Mouse (Mus musculus): ENCODE data around the gene Nsd2. TPM values are rescaled to one million over a fixed set of nuclear protein-coding genes. Genes with fewer than 3 reads are reported as not detected.

The Nsd2 gene
- polyA plus RNA-seq (2016; fragmentation: Nextera tagmentation; extraction: Ambion mirVana) = 69.6 and 70.5 TPM in 2 replicates

DNA sequence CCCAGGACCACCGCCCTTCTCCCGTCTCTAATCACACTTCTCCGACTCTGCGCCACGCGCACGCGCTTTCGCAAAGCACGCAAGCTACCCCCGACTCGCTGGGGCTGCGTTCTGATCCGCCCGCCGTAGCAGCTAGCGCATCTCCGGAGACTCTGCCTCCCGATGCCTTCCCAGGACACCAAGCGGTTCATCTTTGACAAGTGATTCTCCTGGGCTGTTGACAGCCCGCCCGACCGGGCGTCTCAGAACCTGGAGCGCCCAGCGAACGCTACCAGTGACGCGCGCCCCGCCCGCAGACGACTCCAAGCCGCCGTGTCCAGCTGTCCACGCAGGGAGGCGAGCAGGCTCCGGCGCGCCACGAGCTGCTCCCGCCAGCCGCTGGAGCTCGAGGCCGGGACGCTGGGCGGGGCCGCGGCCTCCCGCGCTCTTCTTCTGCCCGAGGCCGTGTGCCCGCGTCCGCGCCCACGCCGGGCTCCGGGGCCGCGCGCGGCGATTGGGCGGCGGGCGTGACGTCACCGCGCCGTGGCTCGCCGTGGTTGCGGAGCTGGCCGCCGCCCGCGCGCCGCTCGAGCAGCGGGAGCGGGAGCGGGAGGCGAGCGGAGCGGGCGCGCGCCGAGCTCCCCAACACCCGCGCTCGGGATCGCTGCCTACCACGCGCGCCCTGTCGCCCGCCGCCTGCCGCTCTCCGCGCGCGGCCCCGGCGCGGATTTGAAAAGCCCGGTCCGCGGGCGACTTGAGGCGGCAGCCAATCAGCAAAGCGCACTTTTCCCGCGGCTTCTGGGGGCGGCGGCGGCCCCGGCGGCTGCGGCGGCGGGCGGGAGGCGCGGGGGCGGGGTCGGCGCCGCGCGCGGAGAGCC, at the start of gene Nsd2:
Gene Nsd2 (plus strand): TSS at position 850 of the 857 bp plus-strand sequence.
- Histone ChIP-seq H3K36me3 (no peaks in the 10 kb centered on the region), H3K4me3 (replicated peaks) (peak within 1 kb of the TSS; percentile 100), H3K4me1 (replicated peaks) (peaks cover 31% of the 10 kb centered on the region), H3K4me2 (peak within 1 kb of the TSS; percentile 83), H3K9ac (replicated peaks) (peak within 1 kb of the TSS; percentile 97), H3K27me3 (no peaks in the 10 kb centered on the region), H3K9me3 (no peaks in the 10 kb centered on the region), H3K27ac (peak within 1 kb of the TSS; percentile 96)
- ATAC-seq (ENCODE audit: insufficient number of reproducible peaks, insufficient read depth, low FRiP score, low TSS enrichment, low read depth) = peak; percentile 76
- WGBS = under 1% methylated on average over 123 of the region's 136 CpGs

DNA sequence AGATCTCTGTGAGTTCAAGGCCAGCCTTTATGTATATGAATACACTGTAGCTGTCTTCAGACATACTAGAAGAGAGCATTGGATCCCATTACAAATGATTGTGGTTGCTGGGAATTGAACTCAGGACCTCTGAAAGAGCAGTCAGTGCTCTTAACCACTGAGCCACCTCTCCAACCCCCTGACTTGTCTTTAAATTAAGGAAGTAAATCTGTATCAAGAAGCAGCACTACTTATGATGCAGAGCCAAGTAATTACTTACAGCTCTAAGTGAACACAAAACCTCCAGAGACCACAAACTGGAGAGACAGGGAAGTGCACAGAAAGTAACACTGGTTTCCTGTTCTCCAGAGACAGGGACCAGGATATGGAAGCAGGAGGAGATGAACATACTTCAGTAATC, 43.3 kb upstream of the Nsd2 start:
- Histone ChIP-seq H3K36me3 (peaks cover 51% of the 10 kb centered on the region), H3K9ac (replicated peaks) (no peak overlapping the region), H3K4me2 (no peak overlapping the region), H3K4me1 (replicated peaks) (peaks cover 16% of the 10 kb centered on the region), H3K27ac (no peak overlapping the region), H3K27me3 (no peaks in the 10 kb centered on the region), H3K9me3 (no peaks in the 10 kb centered on the region), H3K4me3 (replicated peaks) (no peak overlapping the region)
- ATAC-seq (ENCODE audit: insufficient number of reproducible peaks, insufficient read depth, low FRiP score, low TSS enrichment, low read depth) = no peak

DNA sequence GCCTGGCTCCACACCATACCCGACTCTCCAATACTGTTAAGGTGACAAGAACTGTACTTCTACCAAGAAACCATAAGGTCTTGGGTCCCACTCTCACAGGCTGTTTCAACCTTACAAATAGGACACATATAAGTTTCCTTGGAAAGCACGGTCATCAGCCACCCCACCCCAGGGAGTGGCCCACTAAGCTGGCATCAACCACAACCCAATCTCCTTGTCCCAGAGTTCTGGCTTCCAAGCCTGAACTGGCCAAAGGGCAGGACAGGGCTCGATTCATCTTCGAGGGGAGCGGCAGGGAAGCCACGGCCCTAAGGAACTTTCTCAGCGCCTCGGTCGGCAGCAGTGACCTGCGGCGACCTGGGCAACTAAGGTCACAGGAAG, 38.6 kb upstream of the Nsd2 start:
- Histone ChIP-seq H3K9ac (replicated peaks) (peak overlapping the region; percentile 81), H3K4me3 (replicated peaks) (peak overlapping the region; percentile 80), H3K27me3 (no peaks in the 10 kb centered on the region), H3K36me3 (peaks cover 18% of the 10 kb centered on the region), H3K4me2 (peak overlapping the region; percentile 93), H3K9me3 (no peaks in the 10 kb centered on the region), H3K27ac (peak overlapping the region; percentile 85), H3K4me1 (replicated peaks) (peaks cover 20% of the 10 kb centered on the region)
- no peak for ATAC-seq (ENCODE audit: insufficient number of reproducible peaks, insufficient read depth, low FRiP score, low TSS enrichment, low read depth)
- 6% methylated on average over 11 of the region's 11 CpGs for WGBS

DNA sequence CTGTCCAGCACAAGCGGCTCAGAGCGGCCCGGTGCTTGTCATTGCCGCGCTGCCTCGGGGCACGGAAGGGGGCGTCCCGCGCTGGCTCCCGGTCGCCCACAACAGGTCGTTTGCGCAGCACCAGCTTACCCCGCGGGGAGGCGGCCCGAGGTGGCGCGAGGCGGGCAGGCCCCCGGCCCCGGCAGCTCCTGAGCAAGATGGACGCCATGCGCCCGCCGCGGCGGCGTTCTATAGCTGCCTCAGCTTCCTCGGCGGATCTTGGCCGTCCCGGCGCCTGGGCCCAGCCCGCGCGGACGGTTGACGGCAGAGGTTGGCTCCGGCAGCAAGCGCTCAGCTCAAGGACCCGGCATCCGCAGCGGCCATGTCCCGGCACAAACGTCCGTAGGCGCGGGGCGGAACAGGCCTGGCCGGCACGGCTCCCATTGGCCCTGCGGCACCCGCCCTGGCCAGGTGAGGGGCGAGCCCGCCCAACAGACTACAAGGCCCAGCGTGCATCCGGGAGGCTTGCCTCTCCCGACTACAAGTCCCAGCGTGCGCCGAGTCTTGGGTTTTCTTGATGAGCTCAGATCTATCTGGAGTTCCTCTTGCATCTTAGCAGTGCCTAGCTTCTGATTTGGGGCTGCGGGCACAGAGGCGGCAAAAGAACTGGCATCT, 38.1 kb upstream of the Nsd2 start, which contains the start of gene Letm1:
Gene Letm1 (minus strand): TSS at position 473 of the 654 bp plus-strand sequence.
- ATAC-seq (ENCODE audit: insufficient number of reproducible peaks, insufficient read depth, low FRiP score, low TSS enrichment, low read depth) = peak; percentile 99
- Histone ChIP-seq H3K36me3 (peaks cover 13% of the 10 kb centered on the region), H3K4me3 (replicated peaks) (peak within 1 kb of the TSS; percentile 80), H3K4me1 (replicated peaks) (peaks cover 20% of the 10 kb centered on the region), H3K9ac (replicated peaks) (peak within 1 kb of the TSS; percentile 81), H3K27me3 (no peaks in the 10 kb centered on the region), H3K4me2 (peak within 1 kb of the TSS; percentile 93), H3K27ac (peak within 1 kb of the TSS; percentile 85), H3K9me3 (no peaks in the 10 kb centered on the region)
- WGBS = under 1% methylated on average over 65 of the region's 65 CpGs

DNA sequence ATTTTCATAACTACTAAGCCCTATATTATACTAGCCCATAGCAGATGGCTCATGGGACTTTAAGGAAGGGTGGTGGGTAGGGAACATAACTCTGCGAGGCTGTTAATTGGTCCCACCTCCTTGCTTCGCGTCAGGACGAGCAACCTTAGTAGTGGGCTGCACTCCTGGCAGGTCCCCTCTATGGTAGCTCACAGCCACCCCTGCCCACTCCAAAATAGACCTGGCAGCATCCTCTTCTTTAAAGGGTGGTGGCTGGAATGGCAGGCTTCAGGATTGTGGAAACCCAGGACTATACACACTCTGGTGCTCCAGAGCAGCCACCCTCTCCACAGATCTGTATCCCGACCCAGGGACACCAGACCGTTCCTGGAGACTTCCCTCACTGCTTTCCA, 37.5 kb upstream of the Nsd2 start:
- Histone ChIP-seq H3K4me1 (replicated peaks) (peaks cover 20% of the 10 kb centered on the region), H3K4me2 (peak overlapping the region; percentile 93), H3K27ac (peak overlapping the region; percentile 85; the same call in 1 of the 2 replicates), H3K36me3 (peaks cover 8% of the 10 kb centered on the region), H3K27me3 (no peaks in the 10 kb centered on the region), H3K4me3 (replicated peaks) (peak overlapping the region; percentile 80), H3K9ac (replicated peaks) (peak overlapping the region; percentile 54), H3K9me3 (no peaks in the 10 kb centered on the region)
- peak; percentile 79 for ATAC-seq (ENCODE audit: insufficient number of reproducible peaks, insufficient read depth, low FRiP score, low TSS enrichment, low read depth)
- 11% methylated on average over 6 of the region's 6 CpGs for WGBS

DNA sequence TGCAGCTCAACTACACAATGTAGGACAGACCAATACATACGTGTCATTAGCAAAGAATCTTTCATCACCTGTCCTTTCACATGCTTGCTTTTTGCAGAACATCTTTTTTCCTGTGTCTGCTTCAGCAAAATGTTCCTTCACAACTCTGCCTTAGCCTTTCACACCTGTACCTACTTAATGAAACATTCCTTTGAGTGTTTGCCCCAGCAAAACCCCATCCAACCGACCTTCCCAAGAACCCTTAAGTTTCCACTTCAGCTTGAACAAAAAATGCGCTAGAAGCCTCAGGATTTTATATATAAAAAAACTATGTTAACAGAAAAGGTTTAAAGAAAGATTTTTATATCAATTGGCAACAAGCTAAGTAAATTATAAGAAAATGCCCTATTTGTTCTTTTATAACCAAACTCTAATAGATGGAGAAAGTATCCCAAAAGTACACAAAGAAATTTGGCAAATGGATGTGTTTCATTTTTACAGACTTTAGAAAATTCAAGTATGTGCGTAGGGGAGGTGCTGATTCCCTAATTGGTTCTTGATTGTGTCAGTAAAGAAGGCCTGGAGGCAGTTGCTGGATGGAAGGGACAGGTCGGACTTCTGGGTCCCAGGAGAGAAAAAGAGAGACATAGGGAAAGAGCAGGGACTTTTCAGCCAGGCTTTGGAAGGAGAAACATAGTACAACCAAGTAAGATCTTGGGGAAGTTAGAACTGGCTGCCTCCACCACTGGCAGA, 28.4 kb upstream of the Nsd2 start:
- H3K4me1 ChIP-seq (replicated peaks) = no peaks in the 10 kb centered on the region
- 77% methylated on average over 5 of the region's 5 CpGs for WGBS
- no peak overlapping the region for H3K4me3 ChIP-seq (replicated peaks)
- ATAC-seq (ENCODE audit: insufficient number of reproducible peaks, insufficient read depth, low FRiP score, low TSS enrichment, low read depth) = no peak
- no peak overlapping the region for H3K27ac ChIP-seq
- no peaks in the 10 kb centered on the region for H3K36me3 ChIP-seq
- no peak overlapping the region for H3K9ac ChIP-seq (replicated peaks)
- no peaks in the 10 kb centered on the region for H3K27me3 ChIP-seq
- H3K4me2 ChIP-seq = no peak overlapping the region
- no peaks in the 10 kb centered on the region for H3K9me3 ChIP-seq

DNA sequence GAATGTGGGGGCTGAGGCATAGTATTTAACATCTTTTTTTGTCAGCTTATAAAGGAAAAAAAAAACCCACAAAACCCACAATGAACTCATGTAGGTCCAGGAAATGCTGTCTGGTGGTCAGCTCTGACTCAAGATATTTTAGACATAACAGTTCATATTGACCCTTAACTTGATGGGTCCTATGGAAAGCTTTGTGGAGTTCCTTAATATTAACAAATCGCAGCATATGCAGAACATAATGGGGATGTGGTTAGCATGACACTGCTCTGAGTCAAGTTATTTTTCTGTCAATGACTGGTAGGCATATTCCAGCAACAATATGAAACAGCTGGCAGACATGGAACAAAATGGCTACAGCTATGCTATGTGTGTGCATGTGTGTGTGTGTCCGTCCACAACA, 17.2 kb upstream of the Nsd2 start:
- H3K9ac ChIP-seq (replicated peaks) = no peak overlapping the region
- no peak overlapping the region for H3K4me2 ChIP-seq
- H3K36me3 ChIP-seq = no peaks in the 10 kb centered on the region
- no peak overlapping the region for H3K4me3 ChIP-seq (replicated peaks)
- no peaks in the 10 kb centered on the region for H3K27me3 ChIP-seq
- ATAC-seq (ENCODE audit: insufficient number of reproducible peaks, insufficient read depth, low FRiP score, low TSS enrichment, low read depth) = no peak
- no peaks in the 10 kb centered on the region for H3K4me1 ChIP-seq (replicated peaks)
- 86% methylated on average over 2 of the region's 2 CpGs for WGBS
- peaks cover 9% of the 10 kb centered on the region; the same call in 1 of the 2 replicates for H3K9me3 ChIP-seq
- H3K27ac ChIP-seq = no peak overlapping the region

DNA sequence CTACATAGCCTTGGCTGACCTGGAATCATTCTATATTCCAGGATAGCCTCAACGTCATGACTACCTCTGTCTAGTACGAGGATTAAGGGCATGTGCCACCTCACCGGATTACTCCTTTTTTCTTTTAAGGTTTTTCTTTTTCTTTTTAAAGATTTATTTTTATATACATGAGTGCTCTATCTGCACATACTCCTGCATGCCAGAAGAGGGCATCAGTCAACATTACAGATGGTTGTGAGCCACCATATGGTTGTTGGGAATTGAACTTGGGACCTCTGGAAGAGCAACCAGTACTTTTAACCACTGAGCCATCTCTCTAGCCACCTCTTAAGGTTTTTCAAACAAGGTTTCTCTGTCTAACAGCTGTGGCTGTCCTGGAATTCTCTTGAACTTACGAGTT, 9.0 kb upstream of the Nsd2 start:
- H3K4me3 ChIP-seq (replicated peaks) = no peak overlapping the region
- peaks cover 4% of the 10 kb centered on the region; the same call in 1 of the 2 replicates for H3K9me3 ChIP-seq
- no peaks in the 10 kb centered on the region for H3K27me3 ChIP-seq
- 84% methylated on average over 4 of the region's 4 CpGs for WGBS
- no peak overlapping the region for H3K9ac ChIP-seq (replicated peaks)
- no peak overlapping the region for H3K27ac ChIP-seq
- no peak for ATAC-seq (ENCODE audit: insufficient number of reproducible peaks, insufficient read depth, low FRiP score, low TSS enrichment, low read depth)
- no peaks in the 10 kb centered on the region for H3K36me3 ChIP-seq
- H3K4me1 ChIP-seq (replicated peaks) = no peaks in the 10 kb centered on the region
- no peak overlapping the region for H3K4me2 ChIP-seq

DNA sequence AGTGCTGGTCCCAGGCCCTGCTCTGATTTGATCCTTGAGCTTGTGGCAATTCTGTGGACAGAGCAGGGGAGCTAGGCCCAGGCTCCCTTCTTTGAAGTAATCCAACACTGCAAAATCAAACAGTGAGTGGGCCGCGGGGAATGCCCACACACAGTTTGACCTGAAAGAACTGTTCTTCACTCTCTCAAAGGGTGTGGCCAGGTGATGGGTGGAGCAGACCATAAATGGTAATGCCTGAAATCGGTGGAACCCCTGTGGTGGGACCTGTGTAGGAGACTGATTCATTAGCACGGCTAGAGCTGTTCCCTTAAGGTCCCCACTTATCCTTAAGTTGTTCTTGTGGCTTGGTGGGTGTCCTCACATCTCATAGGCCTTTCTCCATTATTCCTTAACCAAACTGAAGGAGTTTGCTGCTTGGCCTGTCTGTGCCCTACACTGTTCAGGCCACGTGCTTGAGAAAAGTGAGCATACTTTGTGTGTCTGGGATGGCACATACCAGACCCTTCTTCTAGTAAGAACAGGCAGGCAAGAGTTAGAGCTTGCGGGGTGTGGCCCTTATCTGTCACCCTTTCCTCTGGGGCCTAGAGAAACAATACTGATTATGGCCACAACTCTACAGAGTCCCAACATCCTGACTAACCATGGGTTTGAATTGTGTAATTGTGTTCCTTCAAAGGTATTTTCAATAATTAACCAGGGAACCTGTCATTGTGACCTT, 4.4 kb upstream of the Nsd2 start:
- H3K4me1 ChIP-seq (replicated peaks) = peaks cover 7% of the 10 kb centered on the region; the same call in 1 of the 2 replicates
- no peak overlapping the region for H3K4me3 ChIP-seq (replicated peaks)
- H3K36me3 ChIP-seq = no peaks in the 10 kb centered on the region
- no peaks in the 10 kb centered on the region for H3K9me3 ChIP-seq
- no peak for ATAC-seq (ENCODE audit: insufficient number of reproducible peaks, insufficient read depth, low FRiP score, low TSS enrichment, low read depth)
- H3K4me2 ChIP-seq = no peak overlapping the region
- H3K9ac ChIP-seq (replicated peaks) = no peak overlapping the region
- WGBS = 77% methylated on average over 6 of the region's 6 CpGs
- H3K27me3 ChIP-seq = no peaks in the 10 kb centered on the region
- no peak overlapping the region for H3K27ac ChIP-seq

DNA sequence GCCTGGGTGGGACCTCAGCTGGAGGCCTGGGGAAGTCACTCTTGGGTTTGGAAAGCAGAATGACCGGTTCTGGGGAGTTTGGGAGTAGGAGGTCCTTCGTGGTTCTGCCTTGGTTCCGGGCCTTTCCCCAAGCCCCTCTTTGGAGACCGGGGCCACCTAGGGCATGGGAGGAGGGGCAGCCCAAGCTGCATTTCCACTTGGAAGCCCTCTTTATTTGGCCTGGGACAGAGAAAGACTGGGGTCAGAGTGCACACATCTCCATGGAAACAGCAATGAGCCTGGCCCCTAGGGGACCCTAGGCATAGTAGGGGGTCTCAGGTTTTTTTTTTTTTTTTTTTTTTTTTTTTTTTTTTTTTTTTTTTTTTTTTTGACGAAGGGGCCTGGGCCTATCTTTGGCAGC, 2.4 kb upstream of the Nsd2 start:
- Histone ChIP-seq H3K4me3 (replicated peaks) (no peak overlapping the region), H3K36me3 (no peaks in the 10 kb centered on the region), H3K4me1 (replicated peaks) (peaks cover 20% of the 10 kb centered on the region), H3K27me3 (no peaks in the 10 kb centered on the region), H3K9ac (replicated peaks) (no peak overlapping the region), H3K27ac (no peak overlapping the region), H3K9me3 (no peaks in the 10 kb centered on the region), H3K4me2 (no peak overlapping the region)
- 36% methylated on average over 5 of the region's 5 CpGs for WGBS
- no peak for ATAC-seq (ENCODE audit: insufficient number of reproducible peaks, insufficient read depth, low FRiP score, low TSS enrichment, low read depth)

All from limb, embryonic 12.5 days (tissue).